Mouse (Mus musculus): ENCODE measurements around the gene Acvr2b. TPM values are rescaled to one million over a fixed set of nuclear protein-coding genes. Genes with fewer than 3 reads are reported as not detected.

Acvr2b gene
- total and polyA plus RNA-seq, 2 experiments from 2014 or later = 6.6 TPM

DNA sequence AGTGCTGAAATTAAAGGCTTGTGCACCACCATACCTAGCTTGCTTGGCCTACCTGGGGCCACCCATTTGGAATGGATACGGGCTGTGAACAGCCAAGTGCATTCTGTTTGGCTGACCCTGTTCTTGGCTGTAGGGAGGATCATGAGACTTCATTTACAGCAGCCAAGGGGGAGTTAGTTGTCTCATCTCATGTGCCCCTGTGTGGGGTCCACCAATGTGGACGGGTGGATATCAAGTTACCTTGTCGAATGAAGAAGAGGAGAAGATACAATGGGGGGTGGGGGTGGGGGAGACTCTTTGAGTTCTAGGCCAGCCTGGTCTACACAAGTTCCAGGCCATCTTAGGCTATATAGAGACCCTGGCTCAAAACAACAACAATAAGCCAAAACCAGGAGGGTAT lies 26.9 kb upstream of the Acvr2b start:
- no peak overlapping the region for H3K4me2 ChIP-seq (ENCODE audit: low read depth, low read length)
- no peak overlapping the region for H3K9ac ChIP-seq (replicated peaks; ENCODE audit: low read depth, low read length)
- H3K4me3 ChIP-seq (ENCODE audit: low read depth, low read length) = no peak overlapping the region
- H3K9me3 ChIP-seq (replicated peaks; ENCODE audit: control insufficient read depth, low read length) = no peaks in the 10 kb centered on the region
- no peak for DNase-seq (ENCODE audit: low spot score)
- H3K4me1 ChIP-seq (ENCODE audit: control insufficient read depth, insufficient read depth) = no peaks in the 10 kb centered on the region
- H3K36me3 ChIP-seq (replicated peaks; ENCODE audit: control insufficient read depth, insufficient read depth, low read length) = no peaks in the 10 kb centered on the region
- no peak for ATAC-seq (ENCODE audit: insufficient read depth, low read depth)
- H3K27me3 ChIP-seq (ENCODE audit: control insufficient read depth, insufficient read depth, low read length) = no peaks in the 10 kb centered on the region
- 70% methylated on average over 3 of the region's 3 CpGs for WGBS
- TF ChIP-seq EP300 (IDR thresholded peaks at IDR 0.05; ENCODE audit: low read depth) (no peak), CTCF (IDR thresholded peaks at IDR 0.05; ENCODE audit: low read depth) (no peak)
- no peak overlapping the region for H3K27ac ChIP-seq (ENCODE audit: low read depth)

- no peaks in the 10 kb centered on the region for H3K27me3 ChIP-seq (ENCODE audit: control insufficient read depth, insufficient read depth, low read length)
- no peak overlapping the region for H3K9ac ChIP-seq (replicated peaks; ENCODE audit: low read depth, low read length)
- 68% methylated on average over 6 of the region's 6 CpGs for WGBS
- no peaks in the 10 kb centered on the region for H3K4me1 ChIP-seq (ENCODE audit: control insufficient read depth, insufficient read depth)
- DNase-seq (ENCODE audit: low spot score) (no peak), ATAC-seq (ENCODE audit: insufficient read depth, low read depth) (no peak)
- H3K9me3 ChIP-seq (replicated peaks; ENCODE audit: control insufficient read depth, low read length) = no peaks in the 10 kb centered on the region
- TF ChIP-seq EP300 (IDR thresholded peaks at IDR 0.05; ENCODE audit: low read depth) = no peak
- no peaks in the 10 kb centered on the region for H3K36me3 ChIP-seq (replicated peaks; ENCODE audit: control insufficient read depth, insufficient read depth, low read length)
- H3K27ac ChIP-seq (ENCODE audit: low read depth) = no peak overlapping the region
- H3K4me2 ChIP-seq (ENCODE audit: low read depth, low read length) = no peak overlapping the region
- H3K4me3 ChIP-seq (ENCODE audit: low read depth, low read length) = no peak overlapping the region
These were observed 26.4 kb upstream of the Acvr2b start for GRCm38 (mm10) chr9:119375556-119375955.

GRCm38 (mm10) chr9:119378231-119378630 lies 23.7 kb upstream of the Acvr2b start:
- DNase-seq (ENCODE audit: low spot score) (no peak), ATAC-seq (ENCODE audit: insufficient read depth, low read depth) (no peak)
- Histone ChIP-seq H3K4me3 (ENCODE audit: low read depth, low read length) (no peak overlapping the region), H3K36me3 (replicated peaks; ENCODE audit: control insufficient read depth, insufficient read depth, low read length) (no peaks in the 10 kb centered on the region), H3K9ac (replicated peaks; ENCODE audit: low read depth, low read length) (no peak overlapping the region), H3K9me3 (replicated peaks; ENCODE audit: control insufficient read depth, low read length) (no peaks in the 10 kb centered on the region), H3K4me2 (ENCODE audit: low read depth, low read length) (no peak overlapping the region), H3K27ac (ENCODE audit: low read depth) (no peak overlapping the region), H3K27me3 (ENCODE audit: control insufficient read depth, insufficient read depth, low read length) (no peaks in the 10 kb centered on the region), H3K4me1 (ENCODE audit: control insufficient read depth, insufficient read depth) (no peaks in the 10 kb centered on the region)
- WGBS = 75% methylated on average over 4 of the region's 4 CpGs
- no peak for TF ChIP-seq CTCF (IDR thresholded peaks at IDR 0.05; ENCODE audit: low read depth)
- TF ChIP-seq EP300 (IDR thresholded peaks at IDR 0.05; ENCODE audit: low read depth) = no peak

GRCm38 (mm10) chr9:119382603-119383002 lies 19.3 kb upstream of the Acvr2b start:
- Histone ChIP-seq H3K4me2 (ENCODE audit: low read depth, low read length) (no peak overlapping the region), H3K9ac (replicated peaks; ENCODE audit: low read depth, low read length) (no peak overlapping the region), H3K4me3 (ENCODE audit: low read depth, low read length) (no peak overlapping the region), H3K36me3 (replicated peaks; ENCODE audit: control insufficient read depth, insufficient read depth, low read length) (no peaks in the 10 kb centered on the region), H3K4me1 (ENCODE audit: control insufficient read depth, insufficient read depth) (no peaks in the 10 kb centered on the region), H3K27me3 (ENCODE audit: control insufficient read depth, insufficient read depth, low read length) (no peaks in the 10 kb centered on the region), H3K9me3 (replicated peaks; ENCODE audit: control insufficient read depth, low read length) (no peaks in the 10 kb centered on the region), H3K27ac (ENCODE audit: low read depth) (no peak overlapping the region)
- ATAC-seq (ENCODE audit: insufficient read depth, low read depth) = no peak
- WGBS = 58% methylated on average over 6 of the region's 6 CpGs
- TF ChIP-seq CTCF (IDR thresholded peaks at IDR 0.05; ENCODE audit: low read depth) (no peak), EP300 (IDR thresholded peaks at IDR 0.05; ENCODE audit: low read depth) (no peak)
- DNase-seq (ENCODE audit: low spot score) = no peak

GRCm38 (mm10) chr9:119388956-119389355 lies 13.0 kb upstream of the Acvr2b start:
- Histone ChIP-seq H3K4me1 (ENCODE audit: control insufficient read depth, insufficient read depth) (no peaks in the 10 kb centered on the region), H3K36me3 (replicated peaks; ENCODE audit: control insufficient read depth, insufficient read depth, low read length) (no peaks in the 10 kb centered on the region), H3K4me3 (ENCODE audit: low read depth, low read length) (no peak overlapping the region), H3K9ac (replicated peaks; ENCODE audit: low read depth, low read length) (no peak overlapping the region), H3K27me3 (ENCODE audit: control insufficient read depth, insufficient read depth, low read length) (no peaks in the 10 kb centered on the region), H3K27ac (ENCODE audit: low read depth) (no peak overlapping the region), H3K9me3 (replicated peaks; ENCODE audit: control insufficient read depth, low read length) (no peaks in the 10 kb centered on the region), H3K4me2 (ENCODE audit: low read depth, low read length) (no peak overlapping the region)
- ATAC-seq (ENCODE audit: insufficient read depth, low read depth) (no peak), DNase-seq (ENCODE audit: low spot score) (no peak)
- 36% methylated on average over 5 of the region's 5 CpGs for WGBS
- TF ChIP-seq CTCF (IDR thresholded peaks at IDR 0.05; ENCODE audit: low read depth) (no peak), EP300 (IDR thresholded peaks at IDR 0.05; ENCODE audit: low read depth) (no peak)

DNA sequence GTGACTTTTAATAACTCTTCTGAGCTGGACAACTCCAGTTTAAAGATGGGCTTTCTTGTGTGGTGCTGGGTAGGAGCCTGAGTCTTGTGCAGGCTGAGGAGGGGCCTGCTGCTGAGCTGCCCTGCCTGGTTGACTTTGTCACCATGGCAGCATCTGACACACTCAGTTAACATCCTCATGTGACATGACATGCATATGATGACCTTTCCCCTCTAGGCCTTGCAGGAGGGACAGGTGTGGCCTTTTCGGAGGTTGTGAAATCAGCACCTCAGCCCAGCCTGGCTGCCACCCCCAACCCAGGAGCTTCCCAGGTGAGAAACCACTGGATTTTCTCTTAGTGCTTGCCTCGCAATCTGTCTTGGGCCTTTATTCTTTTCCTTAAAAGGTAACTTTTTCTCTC lies 11.7 kb upstream of the Acvr2b start:
- TF ChIP-seq EP300 (IDR thresholded peaks at IDR 0.05; ENCODE audit: low read depth) (no peak), CTCF (IDR thresholded peaks at IDR 0.05; ENCODE audit: low read depth) (no peak)
- Histone ChIP-seq H3K9me3 (replicated peaks; ENCODE audit: control insufficient read depth, low read length) (no peaks in the 10 kb centered on the region), H3K4me1 (ENCODE audit: control insufficient read depth, insufficient read depth) (no peaks in the 10 kb centered on the region), H3K27ac (ENCODE audit: low read depth) (no peak overlapping the region), H3K4me2 (ENCODE audit: low read depth, low read length) (no peak overlapping the region), H3K4me3 (ENCODE audit: low read depth, low read length) (no peak overlapping the region), H3K27me3 (ENCODE audit: control insufficient read depth, insufficient read depth, low read length) (no peaks in the 10 kb centered on the region), H3K36me3 (replicated peaks; ENCODE audit: control insufficient read depth, insufficient read depth, low read length) (no peaks in the 10 kb centered on the region), H3K9ac (replicated peaks; ENCODE audit: low read depth, low read length) (no peak overlapping the region)
- WGBS = 82% methylated on average over 2 of the region's 2 CpGs
- DNase-seq (ENCODE audit: low spot score) = no peak
- no peak for ATAC-seq (ENCODE audit: insufficient read depth, low read depth)

Measured in heart, postnatal 0 days (tissue).